Mouse (Mus musculus): Measurements from ENCODE around the gene Cpa2. TPM values are rescaled to one million over a fixed set of nuclear protein-coding genes. Genes with fewer than 3 reads are reported as not detected.

Cpa2 gene
- 1 to 10 TPM in 1 of 2 experiments, under 1 TPM in 1; 0.70 to 3.1 TPM for total RNA-seq (2021)

- intact Hi-C loops (cut with DNase I): no loop called here
- no peak for DNase-seq (ENCODE audit: low spot score in 2 of 2)
These were observed at the start of gene Cpa2 for GRCm38 (mm10) chr6:30541009-30541799. Gene Cpa2 (plus strand): TSS chr6:30541582.

DNA sequence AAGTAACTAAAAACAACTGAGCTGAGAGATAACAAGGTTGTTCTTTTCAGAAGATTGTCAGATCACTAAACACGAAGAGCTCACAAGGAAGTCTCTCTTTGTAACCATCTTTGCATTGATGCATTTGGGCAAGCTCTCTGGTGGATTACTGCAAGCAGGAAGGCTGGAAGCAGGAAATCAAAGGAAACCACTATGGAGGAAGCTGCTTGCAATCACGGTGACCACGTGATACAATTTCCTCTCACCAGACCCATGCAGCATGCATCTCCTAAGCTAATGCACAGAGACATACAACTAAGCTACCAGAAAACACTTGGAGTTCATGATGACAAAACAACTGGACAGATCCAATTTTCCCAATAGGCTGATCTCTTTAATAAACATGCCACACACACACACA lies 42.3 kb upstream of the Cpa2 start:
- intact Hi-C loops (cut with DNase I): no loop called here

GRCm38 (mm10) chr6:30508824-30509223 lies 32.6 kb upstream of the Cpa2 start:
- DNase-seq (ENCODE audit: low spot score in 2 of 2): no peak
- intact Hi-C loops (cut with DNase I): no loop called here

More for the DNA sequence above, 42.3 kb upstream of the Cpa2 start:
- no peak for DNase-seq (ENCODE audit: low spot score in 2 of 2)

- intact Hi-C loops (cut with DNase I): no loop called here
- DNase-seq (ENCODE audit: low spot score in 2 of 2): peak; percentile 99
These were observed 31.8 kb upstream of the Cpa2 start, which contains the start of the genes Tmem209 and Ssmem1 for GRCm38 (mm10) chr6:30509265-30510239. Gene Tmem209 (minus strand): TSS chr6:30509783. Gene Ssmem1 (plus strand): TSS chr6:30509849.

GRCm38 (mm10) chr6:30510291-30510690 lies 31.1 kb upstream of the Cpa2 start:
- intact Hi-C loops (cut with DNase I): no loop called here
- DNase-seq (ENCODE audit: low spot score in 2 of 2): no peak

GRCm38 (mm10) chr6:30514242-30514641 lies 27.1 kb upstream of the Cpa2 start:
- intact Hi-C loops (cut with DNase I): no loop called here
- DNase-seq (ENCODE audit: low spot score in 2 of 2): no peak

DNA sequence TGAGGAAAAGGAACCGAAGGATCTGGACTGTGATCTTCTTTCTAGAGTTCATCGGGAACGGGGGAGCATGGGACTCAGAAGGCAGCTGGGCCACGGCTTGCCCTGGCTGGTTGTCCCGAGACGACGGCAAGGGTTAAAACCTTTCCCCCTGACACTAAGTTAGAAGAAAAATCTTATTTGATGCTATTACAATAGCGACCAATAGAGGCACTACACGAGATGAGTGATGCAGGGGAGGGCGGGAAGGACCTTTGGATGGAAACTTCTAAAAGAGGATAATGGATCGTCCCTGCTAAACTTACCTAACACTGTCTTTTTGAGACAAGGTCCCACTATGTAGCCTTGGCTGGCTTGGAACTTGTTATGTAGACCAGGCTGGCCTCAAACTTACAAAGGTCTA lies 21.0 kb upstream of the Cpa2 start:
- intact Hi-C loops (cut with DNase I): no loop called here
- DNase-seq (ENCODE audit: low spot score in 2 of 2): no peak

GRCm38 (mm10) chr6:30525456-30526332 lies 15.7 kb upstream of the Cpa2 start:
- intact Hi-C loops (cut with DNase I): no loop called here
- no peak for DNase-seq (ENCODE audit: low spot score in 2 of 2)

DNA sequence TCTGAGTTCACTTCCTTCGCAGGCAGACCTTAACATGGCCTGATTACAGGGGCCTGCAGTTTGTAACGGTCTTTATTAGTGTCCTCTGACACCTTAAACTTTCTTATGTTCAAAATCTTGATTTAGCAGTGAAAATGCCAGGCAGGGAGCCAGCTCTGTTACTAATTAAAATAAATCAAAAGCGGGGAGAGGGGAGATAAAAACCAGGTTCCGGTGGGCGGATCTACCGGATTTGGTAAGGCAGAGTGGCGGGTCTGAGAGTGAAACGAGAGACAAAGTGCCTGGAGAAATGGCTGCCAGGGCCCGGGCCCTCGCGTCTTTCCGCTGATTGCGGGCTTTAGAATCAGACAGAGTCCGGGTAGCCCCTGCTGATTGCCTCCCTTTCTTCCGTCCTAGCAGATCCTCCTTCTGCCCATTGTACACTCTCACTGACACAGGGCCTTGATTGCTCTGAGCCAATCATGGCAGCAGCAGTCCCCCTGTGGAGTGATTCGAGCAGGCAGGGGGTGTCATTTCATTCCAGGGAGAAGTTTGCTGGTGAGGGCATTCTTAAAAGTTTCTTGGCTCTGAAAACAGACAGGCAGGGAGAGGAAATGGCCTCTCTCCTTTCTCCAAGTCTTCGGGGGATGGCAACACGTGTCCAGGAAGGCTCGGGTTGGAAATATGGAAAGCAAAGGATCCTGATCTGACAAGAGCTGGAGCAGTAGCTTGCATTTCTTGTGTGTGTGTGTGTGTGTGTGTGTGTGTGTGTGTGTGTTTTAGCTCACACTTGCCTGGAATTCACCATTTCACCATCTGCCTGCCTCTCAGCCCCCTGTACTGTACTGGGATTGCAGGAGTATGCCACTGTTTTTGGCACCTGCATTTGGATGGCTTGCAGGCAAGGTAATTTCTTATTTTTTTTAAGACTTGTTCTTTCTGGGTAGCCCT lies 14.5 kb upstream of the Cpa2 start:
- no peak for DNase-seq (ENCODE audit: low spot score in 2 of 2)
- intact Hi-C loops (cut with DNase I): no loop called here

DNA sequence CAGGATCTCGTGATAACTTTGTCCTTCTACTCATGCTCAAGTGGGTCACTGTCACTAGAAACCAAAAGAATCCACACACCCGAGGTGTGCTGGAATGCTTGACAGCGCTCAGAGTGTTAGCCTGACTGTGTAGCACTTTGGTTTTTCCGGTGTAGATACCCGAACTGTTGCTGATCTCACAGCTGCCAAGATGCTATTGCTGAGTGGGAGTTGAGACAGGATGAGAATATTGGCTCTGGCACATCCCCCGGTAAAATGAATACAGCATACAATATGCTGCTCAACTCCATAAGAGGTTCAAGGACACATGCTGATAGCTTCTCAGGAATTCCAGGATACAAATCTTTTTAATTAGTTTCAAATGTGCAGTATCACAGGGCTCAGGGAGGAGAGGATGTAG lies 12.6 kb upstream of the Cpa2 start:
- intact Hi-C loops (cut with DNase I): no loop called here
- peak in 1 of 2 experiments; percentile 41 for DNase-seq (ENCODE audit: low spot score in 2 of 2)

GRCm38 (mm10) chr6:30535340-30535739 lies 6.0 kb upstream of the Cpa2 start:
- intact Hi-C loops (cut with DNase I): no loop called here
- no peak for DNase-seq (ENCODE audit: low spot score in 2 of 2)

DNA sequence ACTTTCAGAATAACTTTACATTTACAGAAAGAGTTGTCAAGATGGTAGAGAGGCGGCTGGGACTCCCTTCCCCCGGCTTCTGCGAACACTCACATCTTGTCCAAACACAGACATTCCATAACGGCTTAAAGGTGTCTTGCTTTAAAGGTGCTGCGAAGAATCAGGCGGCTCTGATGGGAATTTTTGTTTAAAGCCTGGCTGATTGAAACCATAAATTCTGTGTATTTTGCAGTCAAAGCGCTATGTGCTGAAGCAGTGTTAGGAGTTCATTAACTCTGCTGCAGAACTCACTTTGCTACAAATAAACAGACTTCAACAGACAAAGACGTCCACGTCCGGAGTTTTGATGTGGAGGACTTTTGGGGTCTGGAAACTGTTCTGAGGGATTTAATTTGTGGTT lies 3.1 kb upstream of the Cpa2 start:
- no peak for DNase-seq (ENCODE audit: low spot score in 2 of 2)

GRCm38 (mm10) chr6:30538800-30539199 lies 2.6 kb upstream of the Cpa2 start:
- intact Hi-C loops (cut with DNase I): no loop called here
- DNase-seq (ENCODE audit: low spot score in 2 of 2): no peak

More for the DNA sequence above, 3.1 kb upstream of the Cpa2 start:
- intact Hi-C loops (cut with DNase I): no loop called here

DNA sequence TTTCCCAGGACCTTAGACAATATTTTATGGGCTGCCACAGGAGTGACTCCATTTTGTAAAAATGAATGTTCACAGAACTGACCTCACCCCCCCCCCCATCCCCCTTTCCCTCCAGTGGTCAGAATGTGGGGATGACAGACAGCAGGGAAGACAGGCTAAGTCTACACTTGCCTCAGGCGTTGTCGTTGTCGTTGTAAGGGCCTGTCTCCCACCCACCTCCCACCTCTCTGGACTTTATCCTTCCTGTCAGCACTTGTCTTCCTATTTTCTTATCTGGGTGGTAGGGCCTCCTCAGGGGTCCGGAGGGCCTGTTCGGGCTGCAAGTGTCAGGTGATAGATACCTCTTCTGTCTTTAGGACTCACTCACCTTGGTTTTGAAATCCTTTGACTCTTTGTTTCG lies 895 bp downstream of the Cpa2 start:
- no peak for DNase-seq (ENCODE audit: low spot score in 2 of 2)
- intact Hi-C loops (cut with DNase I): no loop called here

- no peak for DNase-seq (ENCODE audit: low spot score in 2 of 2)
- intact Hi-C loops (cut with DNase I): no loop called here
These were observed 1.7 kb downstream of the Cpa2 start for GRCm38 (mm10) chr6:30543077-30543476.

DNA sequence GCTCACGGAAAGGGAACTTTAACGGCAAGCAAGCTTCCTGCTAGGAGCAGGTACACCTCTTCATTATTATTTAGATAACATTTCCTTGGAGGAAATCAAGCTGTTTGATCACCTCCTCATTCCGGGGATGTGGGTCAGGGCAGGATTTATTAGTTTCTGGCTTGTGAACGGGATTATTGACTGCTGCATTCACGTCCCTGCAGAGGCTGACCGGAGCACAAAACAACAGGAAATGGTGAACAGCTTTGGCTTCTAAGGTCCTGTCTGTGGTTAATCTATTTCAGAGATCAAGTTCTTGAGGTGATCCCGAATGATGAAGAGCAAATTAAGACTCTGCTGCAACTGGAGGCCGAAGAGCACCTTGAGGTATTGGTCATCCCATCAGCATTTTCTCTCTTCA lies 2.5 kb downstream of the Cpa2 start:
- intact Hi-C loops (cut with DNase I): no loop called here
- no peak for DNase-seq (ENCODE audit: low spot score in 2 of 2)

- DNase-seq (ENCODE audit: low spot score in 2 of 2): peak; percentile 41 to 50
- intact Hi-C loops (cut with DNase I): no loop called here
These were observed 4.3 kb downstream of the Cpa2 start for GRCm38 (mm10) chr6:30545689-30546088.

GRCm38 (mm10) chr6:30546571-30547273 lies 5.3 kb downstream of the Cpa2 start:
- DNase-seq (ENCODE audit: low spot score in 2 of 2): peak; percentile 42 to 52
- intact Hi-C loops (cut with DNase I): no loop called here
